Mouse (Mus musculus) forebrain, embryonic 15.5 days (tissue): ENCODE results near the gene Wbp2. TPM values are rescaled to one million over a fixed set of nuclear protein-coding genes. Genes with fewer than 3 reads are reported as not detected.

Source experiments
- ATAC-seq: fragments of 200-750 bp; cut with Nextera tagmentation; replicated peaks from 2 replicates; pipeline ENCODE4 v1.8.0; 2017; ENCODE audit warnings: mild to moderate bottlenecking, moderate TSS enrichment, moderate library complexity
- H3K27ac ChIP-seq: fragments of 300-500 bp; sonication (generic); replicated peaks from 2 replicates; pipeline ENCODE4 v1.5.1; 2015; ENCODE audit warnings: mild to moderate bottlenecking, inconsistent platforms
- H3K27me3 ChIP-seq: fragments of 300-500 bp; sonication (generic); 2 replicates; pipeline ENCODE4 v1.6.1; 2015; ENCODE audit warnings: inconsistent platforms
- H3K36me3 ChIP-seq: fragments of 300-500 bp; sonication (generic); 2 replicates; pipeline ENCODE4 v1.6.1; 2015; ENCODE audit warnings: mild to moderate bottlenecking, inconsistent platforms
- H3K4me1 ChIP-seq: fragments of 300-500 bp; sonication (generic); 2 replicates; pipeline ENCODE4 v1.6.1; 2015; ENCODE audit warnings: inconsistent platforms
- H3K4me2 ChIP-seq: fragments of 300-500 bp; sonication (generic); replicated peaks from 2 replicates; pipeline ENCODE4 v1.6.1; 2015; ENCODE audit warnings: mild to moderate bottlenecking, inconsistent platforms
- H3K4me3 ChIP-seq: fragments of 300-500 bp; sonication (generic); 2 replicates; pipeline ENCODE4 v1.5.1; 2015; ENCODE audit warnings: mild to moderate bottlenecking, inconsistent platforms
- H3K9ac ChIP-seq: fragments of 300-500 bp; sonication (generic); replicated peaks from 2 replicates; pipeline ENCODE4 v1.6.1; 2015; ENCODE audit warnings: mild to moderate bottlenecking, inconsistent platforms
- H3K9me3 ChIP-seq: fragments of 300-500 bp; sonication (generic); 2 replicates; pipeline ENCODE4 v1.6.1; 2016; ENCODE audit warnings: inconsistent platforms
- WGBS: fragments of 180-500 bp; shearing (Covaris S2); methylation state at CpG from one replicate; pipeline ENCODE4 v1.1.7; 2015; ENCODE audit warnings: mixed read lengths; 5-methylcytosine and 5-hydroxymethylcytosine counted together
- polyA plus RNA-seq: library from polyadenylated mRNA; unstranded; fragments of >200 nt; fragmentation: Nextera tagmentation; extraction: Ambion mirVana; gene quantifications from 2 replicates; pipeline ENCODE4 v1.2.1, GENCODE M21; 2015

Gene Wbp2
- polyA plus RNA-seq, 1 experiment from 2014 or later: 138 TPM

- peak overlapping the region; percentile 82 for H3K4me2 ChIP-seq
- H3K4me1 ChIP-seq: peaks cover 33% of the 10 kb centered on the region
- H3K36me3 ChIP-seq: no peaks in the 10 kb centered on the region
- no peaks in the 10 kb centered on the region for H3K27me3 ChIP-seq
- H3K9me3 ChIP-seq: no peaks in the 10 kb centered on the region
- WGBS: 24% methylated on average over 14 of the region's 14 CpGs
- peak overlapping the region; percentile 100 for H3K27ac ChIP-seq
- peak; percentile 26 for ATAC-seq
- H3K4me3 ChIP-seq: peak overlapping the region; percentile 85
- peak overlapping the region; percentile 97 for H3K9ac ChIP-seq
These were observed 55.6 kb downstream of the Wbp2 start for GRCm38 (mm10) chr11:116030898-116031845.

- Histone ChIP-seq H3K9ac (peak within 1 kb of the TSS; percentile 97), H3K9me3 (no peaks in the 10 kb centered on the region), H3K27me3 (no peaks in the 10 kb centered on the region), H3K4me2 (peak within 1 kb of the TSS; percentile 82), H3K36me3 (no peaks in the 10 kb centered on the region), H3K27ac (peak within 1 kb of the TSS; percentile 100), H3K4me1 (peaks cover 33% of the 10 kb centered on the region), H3K4me3 (peak within 1 kb of the TSS; percentile 85)
- ATAC-seq: peak; percentile 96
- WGBS: 0% methylated on average over 60 of the region's 67 CpGs
These were observed 56.5 kb downstream of the Wbp2 start, which contains the start of gene Unk for GRCm38 (mm10) chr11:116030088-116030897. Gene Unk (plus strand): TSS chr11:116030322.

GRCm38 (mm10) chr11:116029086-116029865, 57.5 kb downstream of the Wbp2 start:
- WGBS: 83% methylated on average over 6 of the region's 6 CpGs

More at GRCm38 (mm10) chr11:116029086-116029865, 57.5 kb downstream of the Wbp2 start:
- Histone ChIP-seq H3K9ac (peak overlapping the region; percentile 49), H3K27ac (peak overlapping the region; percentile 61), H3K27me3 (no peaks in the 10 kb centered on the region), H3K4me3 (peak overlapping the region; percentile 85), H3K36me3 (no peaks in the 10 kb centered on the region), H3K9me3 (no peaks in the 10 kb centered on the region), H3K4me2 (peak overlapping the region; percentile 61), H3K4me1 (peaks cover 33% of the 10 kb centered on the region)
- peak; percentile 0; the same call in 1 of the 2 replicates for ATAC-seq

Other genes with a start within 250 kb of the Wbp2 start
- 0.17 TPM in 1 of 2 replicates, not detected in the other for gene Myo15b, start 228.6 kb downstream of the Wbp2 start, polyA plus RNA-seq
- 1.2 and 2.5 TPM in 2 replicates for gene Smim5, start 187.0 kb downstream of the Wbp2 start, polyA plus RNA-seq
- 0.94 and 1.1 TPM in 2 replicates for gene Smim6, start 175.0 kb downstream of the Wbp2 start, polyA plus RNA-seq
- 53.3 and 53.6 TPM in 2 replicates for gene Sap30bp, start 153.7 kb downstream of the Wbp2 start, polyA plus RNA-seq
- gene Recql5, start 153.5 kb downstream of the Wbp2 start, polyA plus RNA-seq: 24.6 and 29.2 TPM in 2 replicates
- gene Itgb4, start 112.3 kb downstream of the Wbp2 start, polyA plus RNA-seq: 0.52 and 0.69 TPM in 2 replicates
- 58.9 and 64.2 TPM in 2 replicates for gene Galk1, start 74.3 kb downstream of the Wbp2 start, polyA plus RNA-seq
- 2,534 and 2,591 TPM in 2 replicates for gene H3f3b, start 59.0 kb downstream of the Wbp2 start, polyA plus RNA-seq
- gene Unk, start 56.7 kb downstream of the Wbp2 start, polyA plus RNA-seq: 40.4 and 40.8 TPM in 2 replicates
- 0.70 and 0.80 TPM in 2 replicates for gene Unc13d, start 9.0 kb downstream of the Wbp2 start, polyA plus RNA-seq
- 7.0 and 7.7 TPM in 2 replicates for gene Trim47, start 40.2 kb upstream of the Wbp2 start, polyA plus RNA-seq
- gene Trim65, start 44.1 kb upstream of the Wbp2 start, polyA plus RNA-seq: 1.6 and 1.9 TPM in 2 replicates
- 77.7 and 78.5 TPM in 2 replicates for gene Mrpl38, start 51.9 kb upstream of the Wbp2 start, polyA plus RNA-seq
- 71.4 and 73.5 TPM in 2 replicates for gene Fbf1, start 81.2 kb upstream of the Wbp2 start, polyA plus RNA-seq
- gene Ten1, start 111.9 kb upstream of the Wbp2 start, polyA plus RNA-seq: 81.5 and 91.7 TPM in 2 replicates
- gene Acox1, start 112.0 kb upstream of the Wbp2 start, polyA plus RNA-seq: 51.3 and 54.5 TPM in 2 replicates
- 0.19 and 0.33 TPM in 2 replicates for gene Evpl, start 151.1 kb upstream of the Wbp2 start, polyA plus RNA-seq
- 68.9 and 71.5 TPM in 2 replicates for gene Srp68, start 187.2 kb upstream of the Wbp2 start, polyA plus RNA-seq
- 0.29 TPM in 1 of 2 replicates, not detected in the other for gene Galr2, start 193.9 kb upstream of the Wbp2 start, polyA plus RNA-seq
- gene Exoc7, start 220.2 kb upstream of the Wbp2 start, polyA plus RNA-seq: 109 and 114 TPM in 2 replicates
- 9.5 and 14.7 TPM in 2 replicates for gene Foxj1, start 248.4 kb upstream of the Wbp2 start, polyA plus RNA-seq